Mouse (Mus musculus) liver, embryonic 14.5 days (tissue): Measurements from ENCODE around the gene Bcor. TPM values are rescaled to one million over a fixed set of nuclear protein-coding genes. Genes with fewer than 3 reads are reported as not detected.

Experiments
- ATAC-seq: fragments of 200-750 bp; cut with Nextera tagmentation; 2 replicates; pipeline ENCODE4 v1.8.0; 2017; ENCODE audit warnings: moderate number of reproducible peaks, mild to moderate bottlenecking, moderate library complexity; ENCODE audit not compliant: insufficient read depth
- DNase-seq, 3 experiments: peaks; one replicate each; pipeline ENCODE4 v3.0.0-alpha.2; 2012 to 2013; ENCODE audit warnings: low read depth in 3 of 3, low spot score in 3 of 3
- H3K27ac ChIP-seq: fragments of 300-500 bp; sonication (generic); 2 replicates; pipeline ENCODE4 v1.5.1; 2014; ENCODE audit warnings: moderate library complexity, mild to moderate bottlenecking, control low read depth, inconsistent platforms
- H3K27me3 ChIP-seq: fragments of 300-500 bp; sonication (generic); 2 replicates; pipeline ENCODE4 v1.6.1; 2014; ENCODE audit warnings: mild to moderate bottlenecking, low read length, moderate library complexity; ENCODE audit not compliant: control insufficient read depth, insufficient read depth
- H3K36me3 ChIP-seq: fragments of 300-500 bp; sonication (generic); replicated peaks from 2 replicates; pipeline ENCODE4 v1.6.1; 2014; ENCODE audit warnings: low read depth; ENCODE audit not compliant: control insufficient read depth, insufficient read depth
- H3K4me1 ChIP-seq, 2 experiments: fragments of 200-500 bp in 1 of 2; fragments of 300-500 bp in 1 of 2; sonication (generic) in 1 of 2; replicated peaks; 2 replicates each; pipeline ENCODE4 v1.6.1; 2012 to 2014; ENCODE audit warnings: antibody characterized with exemption in 1 of 2, inconsistent platforms in 1 of 2, low read length in 1 of 2; ENCODE audit not compliant: control insufficient read depth in 2 of 2, insufficient read depth in 2 of 2
- H3K4me2 ChIP-seq: fragments of 300-500 bp; sonication (generic); 2 replicates; pipeline ENCODE4 v1.6.1; 2014; ENCODE audit warnings: low read depth, mild to moderate bottlenecking, control low read depth, moderate library complexity
- H3K4me3 ChIP-seq, 2 experiments: fragments of 200-500 bp in 1 of 2; fragments of 300-500 bp in 1 of 2; sonication (generic) in 1 of 2; 2 replicates each; pipeline ENCODE4 v1.5.1; 2012 to 2014; ENCODE audit warnings: low read depth in 2 of 2, low read length in 2 of 2, mild to moderate bottlenecking in 2 of 2, control low read depth in 1 of 2, inconsistent platforms in 1 of 2, moderate library complexity in 1 of 2; ENCODE audit not compliant: insufficient read depth in 1 of 2
- H3K9ac ChIP-seq: fragments of 300-500 bp; sonication (generic); replicated peaks from 2 replicates; pipeline ENCODE4 v1.6.1; 2014; ENCODE audit warnings: mild to moderate bottlenecking, control low read depth, moderate library complexity
- H3K9me3 ChIP-seq: fragments of 300-500 bp; sonication (generic); 2 replicates; pipeline ENCODE4 v1.6.1; 2016; ENCODE audit warnings: low read length, mixed read lengths; ENCODE audit not compliant: control insufficient read depth
- CTCF ChIP-seq: IDR thresholded peaks from 2 replicates; pipeline ENCODE4 v1.5.1; 2016; ENCODE audit warnings: antibody characterized with exemption, low read depth, control low read depth
- EP300 ChIP-seq: IDR thresholded peaks from 2 replicates; pipeline ENCODE4 v1.6.1; 2016; ENCODE audit warnings: antibody characterized with exemption, low read depth
- WGBS: fragments of 180-500 bp; shearing (Covaris S2); extraction: QIAGEN DNeasy Blood & Tissue Kit; methylation state at CpG from one replicate; pipeline ENCODE4 v1.1.7; 2014; ENCODE audit not compliant: insufficient replicate concordance; 5-methylcytosine and 5-hydroxymethylcytosine counted together
- polyA plus RNA-seq, 2 experiments: library from polyadenylated mRNA; depleted of rRNA in 1 of 2; stranded (reverse) in 1 of 2; unstranded in 1 of 2; fragments of >200 nt; fragmentation: Nextera tagmentation in 1 of 2; extraction: Ambion mirVana in 1 of 2; gene quantifications; 2 replicates each; pipeline versions ENCODE4 v1.2.1 to v1.2.3; 2012 to 2014

Gene Bcor
- polyA plus RNA-seq, 2 experiments = 4.6 to 4.7 TPM

GRCm38 (mm10) chrX:12080095-12080903, 79.9 kb downstream of the Bcor start:
- Histone ChIP-seq H3K27me3 (peaks cover 72% of the 10 kb centered on the region), H3K27ac (no peak overlapping the region), H3K4me2 (peak overlapping the region; percentile 90), H3K4me3 (peak overlapping the region; percentile 66 to 77), H3K4me1 (peaks cover 0 to 8% of the 10 kb centered on the region in 2 experiments; a peak in 2 of 4 replicates), H3K36me3 (no peaks in the 10 kb centered on the region), H3K9me3 (no peaks in the 10 kb centered on the region), H3K9ac (peak overlapping the region; percentile 56)
- peak; percentile 58 for ATAC-seq
- 4% methylated on average over 84 of the region's 97 CpGs for WGBS
- TF ChIP-seq CTCF (no peak), EP300 (no peak)
- no peak for DNase-seq

- Histone ChIP-seq H3K9me3 (no peaks in the 10 kb centered on the region), H3K4me2 (peak overlapping the region; percentile 90), H3K4me3 (peak overlapping the region; percentile 66 to 77), H3K27ac (no peak overlapping the region), H3K4me1 (peaks cover 0 to 5% of the 10 kb centered on the region in 2 experiments; a peak in 2 of 4 replicates), H3K27me3 (peaks cover 65% of the 10 kb centered on the region), H3K9ac (peak overlapping the region; percentile 56), H3K36me3 (no peaks in the 10 kb centered on the region)
- TF ChIP-seq CTCF = no peak
- no peak for TF ChIP-seq EP300
- DNase-seq (no peak), ATAC-seq (no peak; the same call in none of the 2 replicates)
- under 1% methylated on average over 70 of the region's 79 CpGs for WGBS
These were observed 80.7 kb downstream of the Bcor start for GRCm38 (mm10) chrX:12079309-12080094.

- 4% methylated on average over 27 of the region's 27 CpGs for WGBS
- H3K4me1 ChIP-seq = peaks cover 0 to 5% of the 10 kb centered on the region in 2 experiments; a peak in 2 of 4 replicates
- no peak overlapping the region for H3K27ac ChIP-seq
- no peaks in the 10 kb centered on the region for H3K36me3 ChIP-seq
- peak overlapping the region; percentile 90 for H3K4me2 ChIP-seq
- no peak for TF ChIP-seq CTCF
- no peak for TF ChIP-seq EP300
- ATAC-seq (no peak; the same call in 1 of the 2 replicates), DNase-seq (no peak)
- peaks cover 62% of the 10 kb centered on the region for H3K27me3 ChIP-seq
- peak overlapping the region; percentile 66 to 77 for H3K4me3 ChIP-seq
- no peaks in the 10 kb centered on the region for H3K9me3 ChIP-seq
- H3K9ac ChIP-seq = peak overlapping the region; percentile 56
These were observed 81.2 kb downstream of the Bcor start for GRCm38 (mm10) chrX:12079059-12079308.

- ATAC-seq = peak; percentile 14; the same call in 1 of the 2 replicates
- peaks cover 0 to 5% of the 10 kb centered on the region in 2 experiments; a peak in 2 of 4 replicates for H3K4me1 ChIP-seq
- peak overlapping the region; percentile 90 for H3K4me2 ChIP-seq
- peak overlapping the region; percentile 56 for H3K9ac ChIP-seq
- no peak for DNase-seq
- H3K9me3 ChIP-seq = no peaks in the 10 kb centered on the region
- TF ChIP-seq CTCF (no peak), EP300 (no peak)
- WGBS = 2% methylated on average over 72 of the region's 73 CpGs
- no peaks in the 10 kb centered on the region for H3K36me3 ChIP-seq
- peak overlapping the region; percentile 66 to 77 for H3K4me3 ChIP-seq
- H3K27me3 ChIP-seq = peaks cover 56% of the 10 kb centered on the region
- H3K27ac ChIP-seq = no peak overlapping the region
These were observed 81.7 kb downstream of the Bcor start for GRCm38 (mm10) chrX:12078195-12079058.
